Mouse (Mus musculus) heart, adult 9 months (tissue): ENCODE data around the gene Dctn3.
"Not testable (repeated sequence)": the region's sequence is repeated elsewhere in the genome, so short reads cannot be mapped to it uniquely, and the experiment has no call there.

Experiments used
- DNase-seq, 2 experiments: peaks; one replicate each; pipeline ENCODE4 v3.0.0; 2022; ENCODE audit warnings: low spot score in 2 of 2

Gene Dctn3

DNA sequence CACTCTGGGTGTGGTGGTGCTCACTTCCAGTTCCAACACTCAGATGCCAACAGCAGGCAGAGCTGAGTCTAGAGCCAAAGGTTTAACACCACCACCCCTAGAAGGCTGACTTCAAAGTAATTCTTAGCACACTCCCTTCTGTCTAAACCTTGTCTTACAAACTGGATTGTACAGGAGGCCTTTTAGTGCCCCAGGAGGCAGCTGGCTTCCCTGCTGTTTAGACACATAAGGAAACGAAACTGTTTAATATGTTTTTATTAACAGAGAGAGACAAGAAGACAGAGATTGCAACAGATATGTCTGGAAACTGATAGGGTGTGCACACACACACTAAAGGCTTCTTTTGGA, 15.3 kb upstream of the Dctn3 start:
- no peak for DNase-seq

GRCm38 (mm10) chr4:41737602-41738255, 14.8 kb upstream of the Dctn3 start:
- peak; percentile 55 to 70 for DNase-seq

DNA sequence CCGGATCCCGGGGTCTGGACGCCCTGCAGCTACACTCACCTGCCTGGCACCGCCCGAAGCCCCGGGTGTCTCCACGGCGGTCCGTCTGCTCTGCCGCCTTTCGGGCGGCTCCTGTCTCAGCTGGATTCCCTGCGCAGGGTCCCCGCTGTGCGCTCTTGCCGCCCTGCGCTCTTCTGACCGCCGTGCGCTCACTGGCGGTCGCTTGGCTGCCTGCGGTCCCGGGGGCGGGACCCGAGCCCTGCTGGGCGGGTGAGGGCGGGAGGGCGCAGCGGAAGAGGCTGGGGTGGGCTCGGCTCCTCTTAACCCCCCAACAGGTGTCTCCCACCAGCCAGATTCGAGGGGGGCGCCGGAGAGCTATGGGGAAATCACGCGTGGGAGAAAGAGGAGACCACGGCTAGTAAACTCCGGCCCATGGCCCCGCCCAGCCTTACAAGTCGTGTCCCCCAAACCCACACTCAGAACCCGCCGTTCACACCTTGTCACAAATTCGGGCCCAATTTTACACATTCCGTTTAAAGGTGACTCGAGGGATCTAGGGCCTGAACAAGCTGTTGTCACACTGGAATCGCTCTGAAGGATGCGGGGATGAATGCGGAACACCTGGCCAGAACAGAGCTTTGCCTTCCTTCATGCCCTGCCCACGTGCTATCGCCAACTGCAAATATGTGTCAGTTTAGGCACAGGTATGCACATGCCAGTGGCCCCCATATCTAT, 8.2 kb upstream of the Dctn3 start, which contains the start of gene Arid3c:
Arid3c (minus strand) TSS at position 91 of the 714 bp plus-strand sequence.
- no peak for DNase-seq

- DNase-seq, result no peak
These were observed 4.1 kb upstream of the Dctn3 start for GRCm38 (mm10) chr4:41726826-41727621.

DNA sequence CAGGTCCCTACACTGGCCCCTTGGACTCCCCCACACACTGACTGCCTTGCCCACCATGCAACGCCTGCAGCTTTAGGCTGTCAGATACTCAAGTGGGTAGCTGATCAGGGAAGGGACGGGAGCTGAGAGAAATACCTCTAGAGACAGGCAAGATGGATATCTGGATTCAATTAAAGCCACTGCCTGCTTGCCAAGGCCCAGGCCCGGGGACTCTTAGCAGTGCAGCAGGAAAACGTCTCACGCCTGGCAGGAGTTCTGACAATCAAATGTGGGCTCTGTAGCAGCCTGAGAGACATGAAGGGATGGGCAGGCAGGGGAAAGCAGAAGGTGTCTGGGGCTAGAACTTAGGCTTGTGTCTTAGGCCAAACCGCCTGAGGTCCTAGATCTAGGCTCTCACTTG, 6.1 kb downstream of the Dctn3 start:
- no peak for DNase-seq

- peak in 1 of 2 experiments; percentile 30 for DNase-seq
These were observed 7.4 kb downstream of the Dctn3 start for GRCm38 (mm10) chr4:41715596-41715995.

DNA sequence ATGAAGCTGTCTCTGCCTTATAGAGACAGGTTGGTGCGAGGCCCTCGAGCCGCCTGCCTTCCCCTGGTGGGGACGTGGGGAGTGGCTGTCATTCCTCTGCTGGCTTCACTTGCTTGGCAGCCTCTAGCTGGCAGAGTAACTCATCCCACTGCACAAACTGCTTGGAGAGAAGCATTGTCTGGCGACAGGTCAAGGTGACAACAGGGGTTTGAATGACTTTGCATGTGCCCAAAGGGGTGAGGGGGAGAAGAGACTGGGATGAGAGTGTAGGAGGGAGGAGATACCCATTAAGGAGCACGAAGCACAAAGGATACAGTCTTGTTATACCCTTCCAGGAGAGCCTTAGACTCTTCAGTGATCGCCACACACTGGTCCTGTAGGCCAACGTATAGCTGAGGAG, 7.9 kb downstream of the Dctn3 start:
- no peak for DNase-seq

- peak in 1 of 2 experiments; percentile 76 for DNase-seq
These were observed 8.7 kb downstream of the Dctn3 start for GRCm38 (mm10) chr4:41714276-41714675.

GRCm38 (mm10) chr4:41713197-41714067, 9.5 kb downstream of the Dctn3 start, which contains the start of gene Rpp25l:
Gene Rpp25l (minus strand): TSS chr4:41713534.
- peak; percentile 82 to 86 for DNase-seq

DNA sequence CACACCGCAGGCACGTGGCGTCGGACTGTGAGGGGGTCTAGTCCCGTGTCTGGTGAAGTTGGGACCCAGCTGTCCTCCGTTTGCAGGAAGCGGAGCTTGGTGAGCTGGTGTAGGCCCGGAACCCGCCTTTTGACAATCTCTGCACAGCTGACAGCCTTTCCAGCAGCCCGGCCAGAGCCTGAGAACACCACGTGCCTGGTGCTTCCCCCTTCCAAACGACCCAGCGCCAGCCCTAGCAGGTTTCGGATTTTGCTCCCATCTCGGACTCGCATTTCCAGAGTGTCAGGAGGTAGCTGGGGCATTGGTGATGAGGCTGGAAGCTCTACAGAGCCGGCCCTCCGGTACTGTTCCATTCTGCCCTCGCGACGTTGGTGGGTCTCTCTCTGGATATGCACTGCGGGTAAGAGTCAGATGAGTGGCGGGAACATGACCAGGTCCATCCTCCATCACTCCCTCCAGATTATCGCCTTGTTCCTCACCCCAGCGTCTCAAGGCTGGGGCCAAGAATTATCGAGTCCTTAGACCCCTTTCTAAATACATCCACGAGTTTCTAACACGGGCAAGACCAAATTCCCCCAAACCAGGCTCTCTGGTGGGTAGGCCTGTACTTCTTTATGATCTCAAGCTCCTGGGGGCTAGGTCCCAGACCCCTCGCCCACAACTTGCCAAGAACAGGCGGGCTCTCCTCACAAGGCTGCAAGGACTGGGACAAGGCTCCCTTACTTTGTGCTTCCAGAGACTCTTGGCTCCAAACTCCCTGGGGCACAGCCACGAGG, 10.4 kb downstream of the Dctn3 start:
- peak; percentile 28 to 40 for DNase-seq

DNA sequence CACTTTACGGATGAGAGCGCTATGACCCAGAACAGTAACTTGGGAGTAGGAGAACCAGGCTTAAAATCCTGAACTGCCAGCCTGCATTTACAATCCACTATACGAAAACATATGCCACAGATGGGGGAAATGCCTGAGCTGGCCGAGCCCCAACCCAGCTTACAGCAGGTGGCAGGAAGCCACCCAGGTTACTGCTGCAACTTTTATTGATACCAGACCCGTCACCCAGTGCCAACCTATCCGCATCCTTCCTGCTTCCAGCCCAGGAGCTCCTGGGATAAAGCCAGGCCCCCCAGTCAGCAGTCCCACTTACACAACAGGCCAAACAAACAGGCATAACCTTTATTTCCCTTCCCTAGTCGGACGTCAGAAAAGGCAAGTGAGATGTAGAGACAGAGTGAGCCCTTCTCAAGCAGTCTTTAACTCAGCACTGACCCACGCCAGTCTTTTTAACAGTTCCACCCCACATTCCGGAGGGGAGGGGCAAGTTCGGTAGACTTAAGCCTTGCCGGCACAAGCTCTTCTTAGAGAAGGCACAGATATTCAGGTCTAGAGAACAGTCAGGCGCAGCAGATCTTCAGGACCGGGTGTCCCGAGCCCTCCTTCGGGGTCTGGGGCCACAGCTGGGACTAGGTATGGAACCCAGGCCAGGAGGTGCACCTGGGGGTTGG, 11.1 kb downstream of the Dctn3 start:
- DNase-seq, result no peak

GRCm38 (mm10) chr4:41710229-41710628, 12.7 kb downstream of the Dctn3 start:
- no peak for DNase-seq

- peak in 1 of 2 experiments; percentile 53 for DNase-seq
These were observed 14.7 kb downstream of the Dctn3 start for GRCm38 (mm10) chr4:41708192-41708745.

GRCm38 (mm10) chr4:41707011-41707535, 15.9 kb downstream of the Dctn3 start:
- peak in 1 of 2 experiments; percentile 54 for DNase-seq

DNA sequence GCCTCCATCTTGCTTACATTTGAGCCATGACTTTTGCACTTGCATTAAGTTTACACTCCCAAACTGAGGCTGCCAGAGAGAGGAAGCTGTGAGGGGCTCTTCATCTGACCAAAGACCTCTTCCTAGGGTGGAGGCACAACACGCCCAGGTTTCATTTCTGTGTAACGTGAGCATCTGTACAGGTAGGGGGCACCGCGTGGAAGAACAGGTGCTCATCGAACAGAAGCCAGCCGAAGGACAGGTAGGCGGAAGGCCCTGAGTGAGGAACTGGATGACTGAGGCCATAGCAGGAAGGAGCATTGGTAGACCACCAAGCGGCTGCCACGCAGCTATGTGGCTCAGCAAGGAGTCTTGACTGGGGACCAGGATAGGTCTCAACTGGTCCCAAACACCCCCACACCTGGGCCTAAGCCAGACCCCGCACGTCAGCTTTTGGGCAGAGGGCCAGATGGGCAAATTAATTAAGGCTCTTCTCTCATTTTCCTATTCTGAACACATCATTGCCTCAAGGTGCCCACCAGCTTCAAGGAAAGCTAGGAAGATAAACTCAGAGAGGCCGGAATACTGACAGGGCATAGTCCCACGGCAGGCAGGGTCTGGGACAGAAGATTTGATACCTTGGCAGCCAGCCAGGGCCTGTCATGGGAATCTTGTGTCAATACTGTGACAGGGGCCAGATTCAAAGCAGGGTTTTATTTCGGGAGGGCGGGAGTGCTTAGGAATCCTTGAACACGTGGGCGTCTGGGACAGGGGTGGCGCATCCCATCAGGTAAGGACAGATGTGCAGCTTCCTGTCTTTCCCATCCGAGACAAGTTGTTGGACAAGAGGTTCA, 16.8 kb downstream of the Dctn3 start:
- DNase-seq, result no peak

- no peak for DNase-seq
These were observed 18.3 kb downstream of the Dctn3 start for GRCm38 (mm10) chr4:41704651-41705050.

DNA sequence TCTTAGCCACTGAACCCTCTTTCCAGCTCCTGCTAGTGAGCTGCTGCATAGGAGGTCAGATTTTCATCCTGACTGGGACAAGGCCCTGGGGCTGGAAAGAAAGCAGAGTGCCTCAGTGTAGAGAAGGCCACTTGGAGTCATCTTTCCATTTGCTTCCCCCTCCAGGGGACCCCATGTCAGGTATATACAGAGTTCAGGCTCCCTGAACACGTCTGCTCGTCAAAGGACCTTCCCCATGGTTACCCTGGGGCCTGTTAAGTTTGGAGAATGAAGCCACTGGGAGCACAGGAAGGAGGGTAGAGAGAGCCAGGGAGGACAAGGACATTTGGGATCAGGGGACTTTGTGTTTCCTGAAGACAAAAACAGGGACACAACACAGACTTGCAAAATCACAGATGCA, 20.7 kb downstream of the Dctn3 start:
- DNase-seq, result not testable (repeated sequence)

- DNase-seq, result not testable (repeated sequence)
These were observed 22.7 kb downstream of the Dctn3 start for GRCm38 (mm10) chr4:41700224-41700623.

DNA sequence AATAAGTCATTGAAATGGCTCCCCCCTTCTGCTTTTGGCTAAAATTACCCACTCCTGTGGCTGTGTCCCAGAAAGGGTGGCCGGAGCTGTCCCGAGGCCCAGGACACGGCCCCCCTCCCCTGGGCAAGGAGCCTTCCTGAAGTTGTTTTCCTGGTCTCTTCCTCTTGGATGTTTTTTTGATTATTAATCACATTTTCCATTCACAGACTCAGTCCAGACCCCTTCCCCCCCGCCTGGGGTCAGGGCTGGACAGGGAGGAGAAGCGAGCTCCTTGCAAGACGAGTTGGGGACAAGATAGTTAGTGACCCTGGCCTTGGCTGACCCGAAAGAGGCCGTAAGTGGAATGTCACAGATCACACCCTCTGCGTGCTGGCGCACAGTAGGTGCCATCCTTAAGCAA, 23.2 kb downstream of the Dctn3 start, which contains the start of gene Il11ra1:
Il11ra1 (plus strand) TSS at position 207 of the 400 bp plus-strand sequence.
- DNase-seq, result not testable (repeated sequence)
